Mouse (Mus musculus) kidney, embryonic 16.5 days (tissue): ENCODE measurements at regions not wholly inside any gene's neighbourhood (a gene's known extent, or its start where the extent isn't known, plus 50 kb on each side); places are given as distances from the start of the nearest gene placed in this dataset.
"Not testable (repeated sequence)": the region's sequence is repeated elsewhere in the genome, so short reads cannot be mapped to it uniquely, and the experiment has no call there.

Experiments used
- ATAC-seq: fragments of 200-750 bp; cut with Nextera tagmentation; 2 replicates; pipeline ENCODE4 v1.8.0; 2017; ENCODE audit warnings: moderate TSS enrichment; ENCODE audit not compliant: low FRiP score, low TSS enrichment
- H3K27ac ChIP-seq: fragments of 300-500 bp; sonication (generic); 2 replicates; pipeline ENCODE4 v1.5.1; 2014; ENCODE audit warnings: low read length
- H3K27me3 ChIP-seq: fragments of 300-500 bp; sonication (generic); 2 replicates; pipeline ENCODE4 v1.6.1; 2014; ENCODE audit warnings: low read length, control low read depth, mixed read lengths; ENCODE audit not compliant: insufficient read depth
- H3K36me3 ChIP-seq: fragments of 300-500 bp; sonication (generic); 2 replicates; pipeline ENCODE4 v1.6.1; 2014; ENCODE audit warnings: low read length, control low read depth, mixed read lengths; ENCODE audit not compliant: insufficient read depth
- H3K4me1 ChIP-seq: fragments of 300-500 bp; sonication (generic); 2 replicates; pipeline ENCODE4 v1.6.1; 2014; ENCODE audit warnings: low read length, control low read depth, mixed read lengths; ENCODE audit not compliant: insufficient read depth
- H3K4me2 ChIP-seq: fragments of 300-500 bp; sonication (generic); replicated peaks from 2 replicates; pipeline ENCODE4 v1.6.1; 2014; ENCODE audit warnings: low read depth, low read length
- H3K4me3 ChIP-seq: fragments of 300-500 bp; sonication (generic); 2 replicates; pipeline ENCODE4 v1.5.1; 2014; ENCODE audit warnings: mild to moderate bottlenecking, low read length
- H3K9ac ChIP-seq: fragments of 300-500 bp; sonication (generic); replicated peaks from 2 replicates; pipeline ENCODE4 v1.6.1; 2014; ENCODE audit warnings: low read length
- H3K9me3 ChIP-seq: fragments of 300-500 bp; sonication (generic); 2 replicates; pipeline ENCODE4 v1.6.1; 2016; ENCODE audit warnings: low read length, control low read depth
- WGBS: fragments of 180-500 bp; shearing (Covaris S2); extraction: QIAGEN DNeasy Blood & Tissue Kit; methylation state at CpG from one replicate; pipeline ENCODE4 v1.1.7; 2014; 5-methylcytosine and 5-hydroxymethylcytosine counted together

DNA sequence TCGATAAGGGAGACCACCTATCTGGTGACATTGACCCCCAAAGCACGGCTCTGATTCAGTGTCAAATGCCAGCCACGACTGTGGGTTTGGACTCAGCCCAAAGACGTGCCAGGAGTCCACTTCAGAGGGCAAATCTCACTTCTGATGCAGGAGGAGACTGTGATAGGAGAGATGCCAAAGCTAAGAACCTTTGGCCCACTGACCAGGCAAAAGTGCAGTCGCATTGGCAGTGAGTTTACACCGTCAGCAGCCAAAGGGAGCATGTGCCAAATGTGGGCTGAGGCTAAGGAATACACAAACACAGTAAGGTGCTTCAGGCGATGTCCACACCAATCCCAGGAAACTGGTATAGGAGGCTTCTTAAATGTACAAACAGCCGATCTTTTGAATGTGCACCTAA lies 202.6 kb upstream of the Nectin1 start:
- no peak overlapping the region for H3K4me2 ChIP-seq
- 0 out of 2 replicates have a peak, but pooled peaks cover 8% of the 10 kb centered on the region for H3K4me1 ChIP-seq
- H3K4me3 ChIP-seq: no peak overlapping the region
- no peaks in the 10 kb centered on the region for H3K27me3 ChIP-seq
- H3K9ac ChIP-seq: no peak overlapping the region
- no peak for ATAC-seq
- H3K27ac ChIP-seq: no peak overlapping the region
- 83% methylated on average over 8 of the region's 8 CpGs for WGBS
- H3K9me3 ChIP-seq: no peaks in the 10 kb centered on the region
- H3K36me3 ChIP-seq: no peaks in the 10 kb centered on the region

- 87% methylated on average over 9 of the region's 9 CpGs for WGBS
- H3K4me2 ChIP-seq: no peak overlapping the region
These were observed 201.6 kb upstream of the Nectin1 start for GRCm38 (mm10) chr9:43542077-43542654.

DNA sequence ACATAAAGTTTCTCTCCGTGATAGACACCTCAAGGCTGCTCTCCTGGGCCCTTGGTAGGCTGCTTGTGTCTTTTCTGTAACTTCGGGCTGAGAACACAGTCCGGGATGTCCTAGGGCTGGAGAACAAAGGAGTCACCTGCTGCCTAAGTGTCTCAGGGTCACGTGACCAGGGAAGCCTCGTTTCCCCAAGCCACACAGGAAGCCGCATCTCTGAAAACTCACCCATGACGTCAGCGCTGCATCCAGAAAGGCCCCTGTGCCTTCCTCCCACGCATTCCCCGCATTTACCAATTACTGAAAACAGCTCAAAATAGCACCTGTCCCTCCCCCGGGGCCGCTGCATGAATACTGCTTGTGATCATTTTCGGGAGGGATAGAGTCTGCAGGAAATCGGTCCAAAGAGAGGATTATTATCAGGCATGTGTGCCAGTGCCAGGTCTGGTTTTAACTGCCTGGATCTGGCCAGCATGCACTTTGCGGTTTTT lies 198.7 kb upstream of the Nectin1 start:
- peak overlapping the region; percentile 35; the same call in 1 of the 2 replicates for H3K4me2 ChIP-seq
- H3K4me3 ChIP-seq: peak overlapping the region; percentile 6; the same call in 1 of the 2 replicates
- H3K9me3 ChIP-seq: no peaks in the 10 kb centered on the region
- no peak for ATAC-seq
- WGBS: 24% methylated on average over 15 of the region's 15 CpGs
- 0 out of 2 replicates have a peak, but pooled peaks cover 8% of the 10 kb centered on the region for H3K4me1 ChIP-seq
- H3K9ac ChIP-seq: no peak overlapping the region
- no peaks in the 10 kb centered on the region for H3K27me3 ChIP-seq
- H3K36me3 ChIP-seq: no peaks in the 10 kb centered on the region
- no peak overlapping the region for H3K27ac ChIP-seq

More at GRCm38 (mm10) chr9:43542077-43542654, 201.6 kb upstream of the Nectin1 start:
- H3K36me3 ChIP-seq: no peaks in the 10 kb centered on the region
- no peak overlapping the region for H3K9ac ChIP-seq
- no peaks in the 10 kb centered on the region for H3K9me3 ChIP-seq
- no peaks in the 10 kb centered on the region for H3K27me3 ChIP-seq
- H3K27ac ChIP-seq: no peak overlapping the region
- H3K4me1 ChIP-seq: 0 out of 2 replicates have a peak, but pooled peaks cover 8% of the 10 kb centered on the region
- ATAC-seq: no peak
- H3K4me3 ChIP-seq: no peak overlapping the region

DNA sequence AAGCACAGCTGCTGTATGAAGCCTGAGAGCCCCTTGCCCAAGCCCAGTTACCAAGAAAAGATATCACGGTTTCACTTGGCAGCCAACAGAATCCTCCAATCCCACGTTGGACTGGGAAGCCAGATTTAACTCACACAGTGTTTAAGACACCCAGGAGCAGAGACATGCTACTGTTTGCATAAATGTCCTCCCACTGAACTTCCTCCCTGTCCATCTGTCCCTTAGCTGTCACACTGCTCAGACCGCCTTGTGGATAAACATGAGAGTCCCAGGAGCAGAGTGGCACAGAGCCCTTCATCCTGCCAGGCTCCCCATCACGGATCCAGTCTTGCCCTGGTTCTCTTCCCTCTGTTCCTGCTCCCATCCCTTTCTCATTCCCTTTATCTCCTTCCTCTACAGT lies 194.9 kb upstream of the Nectin1 start:
- Histone ChIP-seq H3K4me1 (0 out of 2 replicates have a peak, but pooled peaks cover 8% of the 10 kb centered on the region), H3K4me3 (no peak overlapping the region), H3K9ac (no peak overlapping the region), H3K27me3 (no peaks in the 10 kb centered on the region), H3K4me2 (no peak overlapping the region), H3K36me3 (no peaks in the 10 kb centered on the region), H3K9me3 (no peaks in the 10 kb centered on the region), H3K27ac (no peak overlapping the region)
- no peak for ATAC-seq
- WGBS: 21% methylated on average over 4 of the region's 4 CpGs

- H3K27ac ChIP-seq: no peak overlapping the region
- no peaks in the 10 kb centered on the region for H3K27me3 ChIP-seq
- WGBS: 38% methylated on average over 7 of the region's 7 CpGs
- H3K36me3 ChIP-seq: no peaks in the 10 kb centered on the region
- no peaks in the 10 kb centered on the region for H3K9me3 ChIP-seq
- no peak overlapping the region for H3K4me2 ChIP-seq
- H3K4me1 ChIP-seq: 0 out of 2 replicates have a peak, but pooled peaks cover 8% of the 10 kb centered on the region
- no peak for ATAC-seq
- H3K9ac ChIP-seq: no peak overlapping the region
- no peak overlapping the region for H3K4me3 ChIP-seq
These were observed 194.5 kb upstream of the Nectin1 start for GRCm38 (mm10) chr9:43549293-43549692.

- not testable (repeated sequence) for H3K27me3 ChIP-seq, H3K36me3 ChIP-seq
- WGBS: 93% methylated on average over 1 of the region's 1 CpGs
These were observed 191.0 kb upstream of the Nectin1 start for GRCm38 (mm10) chr9:43552758-43553157.

DNA sequence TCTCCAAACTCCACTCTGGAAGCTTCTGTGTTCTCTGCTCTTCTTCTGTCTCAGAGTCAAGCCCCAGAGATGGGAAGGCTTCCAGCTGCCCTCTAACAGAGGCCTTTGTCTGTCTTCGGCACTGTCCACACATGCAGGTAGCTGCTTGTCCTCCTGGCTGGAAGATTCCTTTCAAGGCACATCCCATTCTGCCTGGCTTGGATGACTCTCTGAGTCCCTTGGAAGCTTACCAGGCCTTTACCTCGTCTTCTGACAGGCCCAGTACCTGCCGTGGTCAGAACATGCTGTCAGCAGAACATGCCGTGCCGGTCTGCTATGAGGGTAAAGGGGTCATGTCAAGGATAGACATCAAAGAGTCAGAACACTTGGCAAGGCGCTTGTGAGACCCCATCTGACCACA lies 181.8 kb upstream of the Nectin1 start:
- H3K9ac ChIP-seq: no peak overlapping the region
- no peak overlapping the region for H3K4me2 ChIP-seq
- no peaks in the 10 kb centered on the region for H3K27me3 ChIP-seq
- H3K4me1 ChIP-seq: peaks cover 11% of the 10 kb centered on the region
- H3K4me3 ChIP-seq: no peak overlapping the region
- 82% methylated on average over 6 of the region's 6 CpGs for WGBS
- H3K9me3 ChIP-seq: no peaks in the 10 kb centered on the region
- H3K36me3 ChIP-seq: no peaks in the 10 kb centered on the region
- ATAC-seq: no peak
- no peak overlapping the region for H3K27ac ChIP-seq

More at GRCm38 (mm10) chr9:43552758-43553157, 191.0 kb upstream of the Nectin1 start:
- ATAC-seq, H3K9ac ChIP-seq, H3K9me3 ChIP-seq, H3K27ac ChIP-seq, H3K4me1 ChIP-seq, H3K4me2 ChIP-seq, H3K4me3 ChIP-seq: not testable (repeated sequence)

- WGBS: 26% methylated on average over 22 of the region's 22 CpGs
- H3K4me1 ChIP-seq: peaks cover 11% of the 10 kb centered on the region
- no peak overlapping the region for H3K4me3 ChIP-seq
- peak; percentile 67 for ATAC-seq
- no peaks in the 10 kb centered on the region for H3K9me3 ChIP-seq
- no peaks in the 10 kb centered on the region for H3K36me3 ChIP-seq
- no peak overlapping the region for H3K9ac ChIP-seq
- H3K27ac ChIP-seq: no peak overlapping the region
- 0 out of 2 replicates have a peak overlapping the region, but pooled peaks have one; percentile 6 for H3K4me2 ChIP-seq
- no peaks in the 10 kb centered on the region for H3K27me3 ChIP-seq
These were observed 179.4 kb upstream of the Nectin1 start for GRCm38 (mm10) chr9:43564239-43564906.

- ATAC-seq: no peak
- no peak overlapping the region for H3K27ac ChIP-seq
- H3K4me2 ChIP-seq: no peak overlapping the region
- no peaks in the 10 kb centered on the region for H3K27me3 ChIP-seq
- no peak overlapping the region for H3K4me3 ChIP-seq
- no peaks in the 10 kb centered on the region for H3K36me3 ChIP-seq
- no peaks in the 10 kb centered on the region for H3K9me3 ChIP-seq
- no peak overlapping the region for H3K9ac ChIP-seq
- WGBS: 19% methylated on average over 4 of the region's 4 CpGs
- H3K4me1 ChIP-seq: peaks cover 9% of the 10 kb centered on the region
These were observed 174.9 kb upstream of the Nectin1 start for GRCm38 (mm10) chr9:43568851-43569250.

DNA sequence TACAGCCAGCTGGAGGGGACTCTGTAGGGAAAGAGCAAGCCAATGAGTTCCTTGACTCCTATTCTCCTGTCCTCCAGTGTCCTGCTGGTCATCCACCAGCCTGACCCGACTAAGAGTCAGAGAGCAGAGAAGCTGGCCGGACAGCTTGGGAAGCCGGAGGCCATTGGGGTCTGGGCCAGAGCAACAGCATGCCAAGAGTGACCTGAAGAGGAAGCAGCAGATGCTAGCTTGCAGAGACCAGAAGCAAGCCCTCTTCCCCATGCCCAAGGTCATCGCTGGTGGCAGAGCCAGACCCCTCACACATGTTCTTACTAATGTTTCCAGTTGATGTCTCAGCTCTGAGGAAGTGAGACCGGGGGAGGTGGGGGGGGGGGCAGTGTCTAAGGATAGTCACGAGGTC lies 172.7 kb upstream of the Nectin1 start:
- Histone ChIP-seq H3K27ac (no peak overlapping the region), H3K9me3 (no peaks in the 10 kb centered on the region), H3K9ac (no peak overlapping the region), H3K27me3 (no peaks in the 10 kb centered on the region), H3K4me3 (no peak overlapping the region), H3K4me1 (no peaks in the 10 kb centered on the region), H3K36me3 (no peaks in the 10 kb centered on the region), H3K4me2 (no peak overlapping the region)
- no peak for ATAC-seq
- 64% methylated on average over 6 of the region's 6 CpGs for WGBS
